Mouse (Mus musculus) forebrain, embryonic 11.5 days (tissue): Measurements from ENCODE around the gene Senp5. TPM values are rescaled to one million over a fixed set of nuclear protein-coding genes. Genes with fewer than 3 reads are reported as not detected.

Experiments
- ATAC-seq: fragments of 200-750 bp; cut with Nextera tagmentation; replicated peaks from 2 replicates; pipeline ENCODE4 v1.8.0; 2017; ENCODE audit warnings: moderate TSS enrichment; ENCODE audit not compliant: low FRiP score
- DNase-seq: peaks from one replicate; pipeline ENCODE4 v3.0.0-alpha.2; 2017; ENCODE audit warnings: low spot score
- H3K27ac ChIP-seq: fragments of 300-500 bp; sonication (generic); 2 replicates; pipeline ENCODE4 v1.5.1; 2014; ENCODE audit warnings: low read depth, low read length
- H3K27me3 ChIP-seq: fragments of 300-500 bp; sonication (generic); 2 replicates; pipeline ENCODE4 v1.6.1; 2014; ENCODE audit warnings: mild to moderate bottlenecking, low read length, mixed read lengths; ENCODE audit not compliant: control insufficient read depth, insufficient read depth
- H3K36me3 ChIP-seq: fragments of 300-500 bp; sonication (generic); 2 replicates; pipeline ENCODE4 v1.6.1; 2014; ENCODE audit warnings: mild to moderate bottlenecking, low read length, moderate library complexity, mixed read lengths; ENCODE audit not compliant: control insufficient read depth, insufficient read depth
- H3K4me1 ChIP-seq: fragments of 300-500 bp; sonication (generic); replicated peaks from 2 replicates; pipeline ENCODE4 v1.6.1; 2014; ENCODE audit warnings: low read length, mixed read lengths; ENCODE audit not compliant: control insufficient read depth, insufficient read depth
- H3K4me2 ChIP-seq: fragments of 300-500 bp; sonication (generic); 2 replicates; pipeline ENCODE4 v1.6.1; 2014; ENCODE audit warnings: low read depth, mild to moderate bottlenecking, low read length, moderate library complexity, mixed read lengths; ENCODE audit not compliant: severe bottlenecking
- H3K4me3 ChIP-seq: fragments of 300-500 bp; sonication (generic); 2 replicates; pipeline ENCODE4 v1.5.1; 2014; ENCODE audit warnings: low read depth, low read length
- H3K9ac ChIP-seq: fragments of 300-500 bp; sonication (generic); 2 replicates; pipeline ENCODE4 v1.6.1; 2014; ENCODE audit warnings: low read length
- H3K9me3 ChIP-seq: fragments of 300-500 bp; sonication (generic); 2 replicates; pipeline ENCODE4 v1.6.1; 2016; ENCODE audit warnings: low read length, mixed read lengths; ENCODE audit not compliant: control insufficient read depth
- WGBS: fragments of 180-500 bp; shearing (Covaris S2); extraction: QIAGEN DNeasy Blood & Tissue Kit; methylation state at CpG from one replicate; pipeline ENCODE4 v1.1.7; 2014; 5-methylcytosine and 5-hydroxymethylcytosine counted together
- polyA plus RNA-seq: library from polyadenylated mRNA; unstranded; fragments of >200 nt; fragmentation: Nextera tagmentation; extraction: Ambion mirVana; gene quantifications from 2 replicates; pipeline ENCODE4 v1.2.1, GENCODE M21; 2014

Gene Senp5
- 13.6 and 15.2 TPM in 2 replicates for polyA plus RNA-seq

GRCm38 (mm10) chr16:32002509-32003477, at the start of gene Senp5:
Senp5 (minus strand) TSS chr16:32003287.
- ATAC-seq (peak; percentile 95), DNase-seq (peak; percentile 91)
- 2% methylated on average over 66 of the region's 66 CpGs for WGBS
- Histone ChIP-seq H3K27me3 (no peaks in the 10 kb centered on the region), H3K4me1 (0 out of 2 replicates have a peak, but pooled peaks cover 2% of the 10 kb centered on the region), H3K4me3 (peak within 1 kb of the TSS; percentile 56), H3K36me3 (no peaks in the 10 kb centered on the region), H3K9ac (peak within 1 kb of the TSS; percentile 88), H3K27ac (no peak within 1 kb of the TSS), H3K9me3 (no peaks in the 10 kb centered on the region), H3K4me2 (peak within 1 kb of the TSS; percentile 76)

- no peaks in the 10 kb centered on the region for H3K27me3 ChIP-seq
- H3K9me3 ChIP-seq: no peaks in the 10 kb centered on the region
- no peak for DNase-seq
- H3K4me3 ChIP-seq: no peak overlapping the region
- no peaks in the 10 kb centered on the region for H3K4me1 ChIP-seq
- no peak overlapping the region for H3K27ac ChIP-seq
- H3K9ac ChIP-seq: no peak overlapping the region
- H3K4me2 ChIP-seq: no peak overlapping the region
- 91% methylated on average over 4 of the region's 4 CpGs for WGBS
- ATAC-seq: no peak
- H3K36me3 ChIP-seq: peaks cover 4% of the 10 kb centered on the region; the same call in 1 of the 2 replicates
Observed at GRCm38 (mm10) chr16:32042367-32042766, 39.3 kb upstream of the Senp5 start.

- Histone ChIP-seq H3K27ac (no peak overlapping the region), H3K27me3 (no peaks in the 10 kb centered on the region), H3K4me1 (no peaks in the 10 kb centered on the region), H3K4me3 (no peak overlapping the region), H3K36me3 (peaks cover 7% of the 10 kb centered on the region; the same call in 1 of the 2 replicates), H3K9ac (no peak overlapping the region), H3K4me2 (no peak overlapping the region), H3K9me3 (no peaks in the 10 kb centered on the region)
- ATAC-seq: no peak
- DNase-seq: no peak
- WGBS: 94% methylated on average over 9 of the region's 9 CpGs
Observed at GRCm38 (mm10) chr16:32019678-32020077, 16.6 kb upstream of the Senp5 start.

- H3K9ac ChIP-seq: no peak overlapping the region
- no peaks in the 10 kb centered on the region for H3K27me3 ChIP-seq
- H3K4me2 ChIP-seq: no peak overlapping the region
- H3K4me3 ChIP-seq: no peak overlapping the region
- no peaks in the 10 kb centered on the region for H3K9me3 ChIP-seq
- no peak for ATAC-seq
- no peaks in the 10 kb centered on the region; the same call in 1 of the 2 replicates for H3K36me3 ChIP-seq
- DNase-seq: no peak
- WGBS: 90% methylated on average over 4 of the region's 4 CpGs
- H3K4me1 ChIP-seq: no peaks in the 10 kb centered on the region
- H3K27ac ChIP-seq: no peak overlapping the region
Observed at GRCm38 (mm10) chr16:32010330-32010729, 7.2 kb upstream of the Senp5 start.

GRCm38 (mm10) chr16:32009913-32010312, 6.8 kb upstream of the Senp5 start:
- 55% methylated on average over 5 of the region's 5 CpGs for WGBS

GRCm38 (mm10) chr16:32008529-32009293, 5.6 kb upstream of the Senp5 start:
- no peaks in the 10 kb centered on the region for H3K27me3 ChIP-seq
- H3K36me3 ChIP-seq: no peaks in the 10 kb centered on the region; the same call in 1 of the 2 replicates
- no peaks in the 10 kb centered on the region for H3K4me1 ChIP-seq
- H3K9me3 ChIP-seq: no peaks in the 10 kb centered on the region
- DNase-seq: no peak
- H3K4me2 ChIP-seq: no peak overlapping the region
- WGBS: 75% methylated on average over 10 of the region's 10 CpGs
- H3K9ac ChIP-seq: no peak overlapping the region
- no peak for ATAC-seq
- no peak overlapping the region for H3K4me3 ChIP-seq
- H3K27ac ChIP-seq: no peak overlapping the region

More at GRCm38 (mm10) chr16:32009913-32010312, 6.8 kb upstream of the Senp5 start:
- H3K4me2 ChIP-seq: no peak overlapping the region
- no peaks in the 10 kb centered on the region for H3K27me3 ChIP-seq
- no peak overlapping the region for H3K4me3 ChIP-seq
- no peaks in the 10 kb centered on the region for H3K4me1 ChIP-seq
- no peak for DNase-seq
- H3K9ac ChIP-seq: no peak overlapping the region
- no peak overlapping the region for H3K27ac ChIP-seq
- H3K9me3 ChIP-seq: no peaks in the 10 kb centered on the region
- ATAC-seq: no peak
- no peaks in the 10 kb centered on the region; the same call in 1 of the 2 replicates for H3K36me3 ChIP-seq

GRCm38 (mm10) chr16:32004731-32005130, 1.6 kb upstream of the Senp5 start:
- H3K9ac ChIP-seq: no peak overlapping the region
- DNase-seq: no peak
- H3K27ac ChIP-seq: no peak overlapping the region
- 0 out of 2 replicates have a peak, but pooled peaks cover 2% of the 10 kb centered on the region for H3K4me1 ChIP-seq
- H3K9me3 ChIP-seq: no peaks in the 10 kb centered on the region
- no peak for ATAC-seq
- no peak overlapping the region for H3K4me3 ChIP-seq
- 94% methylated on average over 3 of the region's 3 CpGs for WGBS
- H3K36me3 ChIP-seq: no peaks in the 10 kb centered on the region
- H3K4me2 ChIP-seq: no peak overlapping the region
- no peaks in the 10 kb centered on the region for H3K27me3 ChIP-seq

- 87% methylated on average over 5 of the region's 5 CpGs for WGBS
- H3K27me3 ChIP-seq: no peaks in the 10 kb centered on the region
- no peaks in the 10 kb centered on the region for H3K4me1 ChIP-seq
- ATAC-seq (no peak), DNase-seq (no peak)
- no peak overlapping the region for H3K9ac ChIP-seq
- H3K4me2 ChIP-seq: no peak overlapping the region
- H3K36me3 ChIP-seq: no peaks in the 10 kb centered on the region
- H3K4me3 ChIP-seq: no peak overlapping the region
- H3K9me3 ChIP-seq: no peaks in the 10 kb centered on the region
- H3K27ac ChIP-seq: no peak overlapping the region
Observed at GRCm38 (mm10) chr16:31996371-31996770, 6.7 kb downstream of the Senp5 start.
